Mouse (Mus musculus) retina, embryonic 14.5 days (tissue): ENCODE results near the gene Tcaf3.

Experiments used
- DNase-seq: peaks from one replicate; pipeline ENCODE4 v3.0.0-alpha.2; 2015; ENCODE audit warnings: low spot score

Gene Tcaf3

DNA sequence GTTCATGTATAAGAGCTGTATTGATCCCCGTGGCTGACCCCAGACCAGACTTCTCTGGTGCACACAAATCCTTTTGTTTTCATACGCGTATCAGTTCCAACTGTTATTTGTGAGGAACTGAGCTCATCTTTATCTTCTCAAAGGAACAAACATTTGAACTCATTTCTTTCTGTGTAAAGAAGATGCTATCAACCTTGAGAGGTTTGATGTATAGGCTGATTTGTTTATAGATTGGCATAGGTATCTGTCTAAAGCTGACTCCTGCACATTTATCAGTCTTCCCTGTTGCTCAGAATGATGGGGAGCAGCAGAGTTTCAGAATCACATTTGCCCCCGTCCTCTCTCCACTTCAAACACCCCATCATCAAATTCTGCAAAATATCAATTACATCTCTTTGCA is at the start of gene Tcaf3:
Tcaf3 (minus strand) TSS at position 101 of the 400 bp plus-strand sequence.
- DNase-seq, result no peak

DNA sequence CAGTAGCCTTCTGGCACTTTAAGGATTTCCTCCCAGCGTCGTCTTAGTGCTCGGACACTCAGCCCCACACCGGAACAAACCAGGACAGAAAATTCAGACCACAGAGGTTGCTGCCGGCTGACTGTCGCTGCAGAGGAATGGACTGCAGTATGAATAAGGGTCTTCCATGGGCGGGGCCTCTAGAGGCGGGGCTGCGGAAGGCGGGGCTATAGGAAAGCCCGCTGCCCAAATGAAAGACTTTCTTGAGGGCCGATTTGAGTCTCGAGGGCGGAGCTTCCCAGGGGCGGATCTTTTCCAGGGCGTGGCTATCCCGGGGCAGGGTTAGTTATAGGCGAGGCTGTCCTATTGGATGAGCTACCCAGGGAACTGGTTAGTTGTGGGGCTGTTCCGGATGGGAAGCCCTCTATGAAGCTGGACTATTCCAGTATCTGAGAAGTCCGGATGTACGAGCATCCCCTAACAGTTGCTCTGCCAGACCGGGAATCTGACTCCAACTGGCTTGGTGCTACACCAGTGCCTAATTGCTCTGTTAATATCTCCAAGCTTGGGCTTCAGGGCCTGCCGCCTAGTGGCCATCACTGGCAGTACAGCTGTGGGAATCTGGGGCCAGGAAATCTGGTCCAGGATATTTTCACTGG is 47.5 kb upstream of the Tcaf3 start, which contains the start of gene Tcaf2:
Tcaf2 (minus strand) TSS at position 343 of the 638 bp plus-strand sequence.
- DNase-seq, result peak; percentile 91

DNA sequence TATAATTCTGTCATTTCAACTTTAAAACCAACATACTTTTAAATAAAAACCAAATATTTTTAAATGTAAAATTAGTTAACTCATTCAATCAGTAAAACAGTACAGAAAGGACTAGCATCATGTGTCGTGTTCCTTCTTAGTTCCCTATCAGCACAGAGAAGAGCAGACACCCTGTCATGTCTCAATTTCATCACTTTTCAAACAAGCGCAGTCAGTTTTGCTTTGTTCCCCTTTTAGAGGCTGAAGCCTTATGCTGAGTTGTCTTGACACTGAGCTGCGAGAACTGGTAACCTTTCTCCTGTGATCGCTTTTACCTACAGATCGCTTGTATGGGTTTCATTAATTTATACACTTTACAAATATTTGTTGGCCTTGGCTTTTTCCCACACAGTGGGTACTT is 36.9 kb upstream of the Tcaf3 start:
- no peak for DNase-seq

DNA sequence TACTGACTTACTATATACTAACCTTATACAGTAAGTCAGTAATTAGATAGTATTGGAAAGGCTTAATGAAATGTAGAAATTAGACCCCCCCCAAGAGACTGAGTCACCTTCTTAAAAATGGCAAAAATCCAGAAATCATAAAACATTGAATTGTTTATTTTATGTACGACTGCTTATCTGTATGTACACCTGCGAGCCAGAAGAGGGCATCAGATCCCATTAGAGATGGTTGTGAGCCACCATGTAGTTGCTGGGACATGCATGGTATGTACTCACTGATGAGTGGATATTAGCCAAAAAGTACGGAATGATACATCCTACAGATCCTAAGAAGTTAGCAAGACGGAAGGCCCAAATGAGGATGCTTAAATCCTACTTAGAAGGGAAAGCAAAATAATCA is 33.9 kb upstream of the Tcaf3 start:
- no peak for DNase-seq

DNA sequence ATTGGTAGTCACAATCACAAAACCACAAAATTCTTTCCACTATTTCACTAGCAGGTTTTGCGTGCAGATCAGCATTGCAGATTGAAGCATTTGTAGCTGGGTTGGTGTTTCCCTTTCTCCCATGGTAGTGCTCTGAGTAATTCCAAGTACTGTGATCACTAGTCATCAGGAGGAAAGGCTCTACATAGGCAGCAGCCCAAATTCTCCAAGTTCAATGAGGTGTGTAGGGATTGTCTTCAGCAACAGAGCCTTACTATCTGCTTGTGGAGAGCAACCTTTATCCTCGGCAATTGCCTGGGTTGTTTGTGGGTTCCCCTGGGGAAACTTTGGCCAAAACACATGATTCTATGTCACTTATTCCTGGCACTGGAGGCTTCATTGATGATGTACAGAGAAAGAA is 19.4 kb upstream of the Tcaf3 start:
- no peak for DNase-seq

DNA sequence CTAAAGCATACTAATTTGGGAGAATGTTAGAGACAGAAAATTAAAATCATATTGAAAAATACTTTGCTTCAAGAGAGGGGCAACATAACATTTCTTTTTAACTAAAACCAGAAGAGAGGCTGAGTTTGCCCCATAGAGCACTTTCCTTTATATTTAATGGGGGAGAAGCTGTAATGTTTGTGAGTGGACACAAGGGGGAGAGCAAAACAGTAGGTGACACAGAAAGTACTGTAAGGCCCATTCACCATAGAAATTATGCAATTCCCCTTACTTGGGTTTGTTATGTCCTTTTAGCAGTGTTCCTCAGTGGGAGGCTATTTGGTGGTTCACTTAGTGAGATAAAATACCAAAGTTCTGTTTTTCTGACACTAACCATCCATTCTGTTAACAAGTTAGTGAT is 14.7 kb upstream of the Tcaf3 start:
- peak; percentile 62 for DNase-seq

DNA sequence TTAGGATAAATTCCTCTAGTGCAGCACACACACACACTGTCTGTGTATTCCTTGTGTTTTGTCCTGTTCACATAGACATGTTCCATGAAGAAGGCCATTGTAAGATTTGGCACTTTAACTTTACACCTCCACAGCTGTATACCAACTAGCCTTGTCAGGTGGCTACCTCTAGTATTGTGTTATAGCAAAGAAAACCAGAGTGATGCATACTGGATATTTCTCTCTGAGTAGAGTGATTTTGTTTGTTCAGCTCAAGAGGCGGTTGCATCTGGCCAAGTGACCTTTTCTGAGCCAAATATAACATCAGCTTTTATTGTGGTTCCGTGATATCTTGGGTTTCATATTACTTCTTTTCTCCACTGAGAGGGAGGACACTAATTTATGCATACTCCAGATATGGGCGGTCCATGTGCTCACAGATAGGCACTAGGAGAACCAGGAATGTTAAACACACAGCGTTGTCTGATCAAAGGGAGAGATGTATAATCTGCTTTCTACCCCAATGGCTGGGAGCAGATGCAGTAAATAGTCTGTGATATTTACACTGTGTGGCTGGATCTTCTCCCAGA is 13.5 kb upstream of the Tcaf3 start:
- no peak for DNase-seq

DNA sequence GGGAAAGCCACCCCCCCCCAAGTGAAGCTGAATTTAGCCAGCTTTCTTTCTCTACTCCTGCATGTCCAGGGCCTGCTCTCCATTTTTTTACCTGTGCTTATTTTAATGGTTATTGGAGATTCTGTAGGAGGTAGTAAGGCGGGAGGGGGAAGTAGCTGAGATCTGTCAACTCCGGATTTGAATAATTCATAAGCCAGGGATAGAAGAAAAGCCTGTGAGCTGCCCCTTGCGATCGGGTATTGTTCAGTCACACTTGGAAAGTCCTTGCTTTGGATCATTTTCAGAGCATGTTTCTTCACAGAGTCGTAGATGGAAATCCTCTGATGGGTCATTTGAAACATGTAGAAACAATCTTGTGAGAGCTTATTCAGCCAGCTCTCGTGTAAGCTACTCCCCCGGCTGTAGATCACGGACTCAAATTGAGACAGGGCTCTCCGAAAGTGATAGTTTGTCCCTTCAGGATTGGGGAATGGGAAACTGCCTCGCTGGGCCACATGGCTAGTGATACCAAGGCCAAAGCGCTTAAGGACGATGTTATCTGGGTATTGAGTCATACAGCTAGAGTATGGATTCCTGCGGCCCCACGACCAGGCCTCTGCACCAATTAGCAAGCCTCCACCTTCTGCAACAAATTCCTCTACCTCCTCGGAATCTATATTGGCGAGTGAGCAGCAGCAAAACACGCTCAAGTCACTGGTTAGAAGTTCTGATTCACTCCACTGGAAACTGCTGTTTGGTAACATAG is 4.2 kb downstream of the Tcaf3 start:
- DNase-seq, result no peak

DNA sequence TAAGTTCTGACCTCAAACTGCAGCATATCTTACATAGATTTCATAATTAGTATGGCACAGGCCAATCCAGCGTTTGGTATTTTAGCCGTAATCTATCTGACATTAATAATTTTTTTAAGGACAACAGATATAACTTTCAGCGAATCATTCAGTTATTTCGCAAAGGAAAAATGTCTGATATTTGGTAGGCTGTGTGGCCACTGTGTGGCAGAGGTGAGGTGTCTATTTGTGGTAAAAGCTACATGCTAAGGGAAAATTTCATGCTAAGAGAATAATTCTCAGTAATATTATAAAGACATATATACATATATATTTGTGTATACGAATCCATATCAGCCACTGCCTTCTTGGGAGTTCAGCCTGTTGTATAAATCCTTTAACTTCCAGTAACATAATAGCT is 10.9 kb downstream of the Tcaf3 start:
- no peak for DNase-seq

DNA sequence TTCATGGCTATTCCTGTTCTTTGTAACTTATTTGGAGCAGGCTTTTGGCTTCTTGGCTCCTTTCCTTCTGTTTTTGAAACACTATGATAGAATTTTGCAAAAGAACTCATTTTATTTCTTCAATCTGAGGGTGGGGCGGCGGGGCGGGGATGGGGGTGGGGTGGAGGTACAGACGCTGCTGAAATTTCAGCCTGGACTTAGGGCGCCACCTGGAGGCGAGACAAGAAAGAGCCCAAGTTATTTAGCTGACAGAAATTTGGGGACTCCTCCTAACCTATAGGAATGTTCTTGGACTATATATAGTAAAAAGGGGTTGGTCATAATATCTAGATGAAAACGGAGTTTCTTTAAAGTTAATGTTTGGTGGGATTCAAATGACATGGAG is 14.0 kb downstream of the Tcaf3 start:
- DNase-seq, result peak; percentile 77

DNA sequence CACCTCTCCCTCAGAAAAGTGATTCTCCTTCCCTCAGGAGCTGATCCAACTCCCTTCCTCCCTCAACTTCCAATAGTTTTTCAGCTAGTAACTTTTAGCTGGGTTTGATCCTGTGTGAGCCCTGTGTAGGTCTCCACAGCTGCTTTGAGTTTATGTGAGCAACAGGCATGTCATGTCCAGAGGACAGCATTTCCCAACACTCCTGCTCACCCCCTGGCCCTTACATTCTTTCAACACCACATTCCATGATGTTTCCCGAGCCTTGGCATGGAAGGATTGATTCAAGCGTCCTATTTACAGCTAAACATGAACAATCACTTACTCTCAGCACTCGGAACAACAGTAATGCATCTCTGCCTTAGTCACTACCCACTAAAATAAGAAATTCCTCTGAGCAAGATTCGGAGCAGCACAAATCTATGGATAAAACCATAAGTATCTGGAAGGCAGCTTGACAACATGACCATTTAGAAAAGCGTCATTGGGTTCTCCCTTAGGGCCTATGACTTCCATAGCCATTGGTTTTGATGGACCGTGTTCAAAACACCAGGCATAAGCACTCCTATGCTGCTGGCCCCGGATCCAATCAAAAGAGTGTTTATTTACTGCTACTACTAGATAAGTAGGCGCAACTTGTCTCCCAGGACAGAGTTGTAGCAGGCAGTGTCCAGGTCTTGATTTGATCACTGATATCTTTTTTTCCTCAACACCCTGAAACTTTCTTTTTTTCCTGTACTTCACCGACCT is 14.6 kb downstream of the Tcaf3 start:
- DNase-seq, result no peak

DNA sequence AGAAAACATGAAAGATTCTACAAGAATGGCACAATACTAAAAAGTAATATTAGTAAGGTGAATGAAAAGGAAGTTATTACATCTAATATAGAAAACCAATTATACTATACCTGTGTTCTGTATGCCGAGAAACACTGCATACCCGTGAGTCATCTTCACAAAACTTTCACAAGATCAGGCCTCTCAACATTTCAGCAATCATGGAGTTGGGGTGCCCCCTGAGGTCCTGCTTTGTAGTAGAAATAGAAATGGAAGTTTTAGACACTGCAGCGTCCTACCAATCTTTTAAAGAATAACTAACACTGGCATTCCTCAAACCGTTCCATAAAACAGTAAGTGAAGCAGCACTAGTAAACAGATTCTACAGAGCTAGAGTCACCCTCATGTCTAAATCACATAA is 18.8 kb downstream of the Tcaf3 start:
- DNase-seq, result no peak

DNA sequence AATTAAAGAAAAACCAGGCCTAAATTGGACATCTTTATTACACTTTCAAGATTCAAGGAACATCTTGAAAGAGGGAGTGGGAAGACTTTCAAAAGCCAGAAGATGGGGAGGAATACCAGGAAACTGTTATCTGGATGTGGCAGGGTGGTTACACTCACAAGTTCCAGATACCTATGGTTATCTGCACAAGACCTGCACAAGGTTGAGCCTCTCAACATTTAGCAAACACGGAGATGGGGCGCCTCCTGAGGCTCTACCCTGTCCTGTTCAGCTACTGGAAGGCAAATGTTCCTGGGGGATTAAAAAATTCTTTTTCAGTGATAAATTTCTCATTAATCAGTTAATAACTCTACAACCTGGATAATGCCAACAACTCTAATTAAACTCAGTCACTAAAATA is 20.1 kb downstream of the Tcaf3 start:
- no peak for DNase-seq

DNA sequence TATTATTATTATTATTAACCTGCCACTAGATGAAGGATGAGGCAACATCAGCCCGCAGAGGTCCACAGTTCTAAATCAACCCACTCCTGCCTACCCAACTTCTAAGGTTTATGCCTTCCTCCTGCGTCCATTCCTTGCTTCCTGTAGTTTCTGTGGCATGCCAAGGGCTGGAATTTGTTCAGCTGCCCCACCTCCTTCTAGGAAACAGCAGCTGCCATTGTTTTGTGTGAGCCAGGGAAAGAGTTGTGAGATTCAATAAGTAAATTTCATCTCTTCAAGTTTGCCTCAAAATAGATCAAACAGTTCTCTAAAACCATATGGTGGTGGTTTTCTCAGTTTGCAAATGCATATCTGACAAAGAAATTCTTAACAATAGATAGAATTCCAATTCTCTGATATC is 29.3 kb downstream of the Tcaf3 start:
- DNase-seq, result no peak

DNA sequence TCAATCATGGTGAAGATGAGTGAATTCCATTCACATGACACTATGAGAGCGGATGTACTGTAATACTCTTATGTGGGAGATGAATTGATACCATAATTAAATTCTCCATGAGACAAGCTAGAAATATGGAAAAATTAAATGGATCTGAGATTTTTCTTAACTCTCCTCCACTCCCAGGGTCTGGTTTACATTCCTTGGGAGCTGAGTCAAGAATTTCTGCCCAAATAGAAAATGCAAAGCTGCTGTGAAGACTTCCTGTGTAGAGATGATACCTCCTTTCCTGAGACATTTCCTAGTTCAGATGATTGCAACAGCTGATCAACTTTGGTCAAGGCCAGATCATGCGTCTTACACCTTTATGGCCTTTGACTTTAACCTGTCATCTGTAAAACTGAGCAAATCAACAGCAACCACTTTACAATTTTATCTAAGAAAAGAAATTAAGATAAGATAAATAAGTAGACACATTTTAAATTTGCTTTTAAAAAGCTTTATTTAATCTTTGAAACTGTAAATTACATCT is 31.4 kb downstream of the Tcaf3 start:
- DNase-seq, result no peak

DNA sequence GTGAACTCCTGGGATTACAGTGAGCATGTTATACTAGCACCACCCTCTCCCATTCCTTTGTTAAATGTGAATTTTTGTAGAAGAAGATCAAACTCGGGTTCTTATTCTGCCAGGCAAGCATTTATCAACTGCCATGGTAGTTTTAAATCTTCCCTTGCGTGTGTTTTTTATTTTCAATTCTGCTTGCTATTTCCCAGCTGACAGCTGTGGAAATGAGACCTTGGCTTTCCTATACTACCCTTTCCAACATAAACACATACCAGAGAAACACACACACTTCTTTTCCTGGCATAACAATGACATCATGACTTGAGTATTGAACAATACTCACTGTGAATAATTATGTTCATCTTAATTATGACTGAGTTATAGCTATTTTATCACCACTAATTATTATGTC is 35.2 kb downstream of the Tcaf3 start:
- no peak for DNase-seq

DNA sequence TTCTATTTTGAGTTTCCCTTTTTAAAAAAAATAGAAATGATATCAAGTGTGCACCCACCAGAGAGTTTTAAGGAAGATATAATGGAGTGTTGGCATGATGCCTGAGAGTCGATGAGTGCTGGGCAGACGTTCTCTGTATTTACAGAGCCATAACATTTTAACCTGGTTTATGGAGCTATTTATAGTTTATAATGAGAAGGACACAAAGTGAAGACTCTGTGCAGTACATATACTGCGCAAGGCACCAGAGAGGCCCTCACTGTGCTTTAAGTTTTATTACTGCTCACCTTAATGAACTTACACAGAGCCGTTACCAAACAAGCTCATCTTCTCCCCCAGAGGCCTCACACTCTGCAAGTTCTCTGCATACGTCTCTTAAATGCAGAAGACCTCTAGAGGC is 36.6 kb downstream of the Tcaf3 start:
- no peak for DNase-seq

DNA sequence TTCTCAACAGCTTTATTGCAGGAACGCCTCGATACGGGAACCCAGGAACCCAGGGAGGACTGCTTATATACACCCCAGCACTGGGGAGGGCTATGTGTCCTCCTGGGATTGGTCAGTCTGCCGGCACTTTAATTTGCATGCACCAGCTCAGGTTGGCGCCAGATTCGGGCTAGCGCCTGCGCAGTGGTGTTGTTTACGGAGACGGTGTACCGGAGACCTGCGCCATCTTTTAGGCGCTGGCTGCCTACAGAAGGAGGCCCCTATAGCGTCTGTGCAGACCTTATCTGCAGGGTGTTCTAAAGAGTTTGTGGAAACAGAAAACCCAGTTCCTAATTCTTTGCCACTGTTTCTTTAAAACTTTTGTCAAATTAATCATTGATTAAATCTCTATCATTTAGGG is 38.9 kb downstream of the Tcaf3 start:
- DNase-seq, result no peak

DNA sequence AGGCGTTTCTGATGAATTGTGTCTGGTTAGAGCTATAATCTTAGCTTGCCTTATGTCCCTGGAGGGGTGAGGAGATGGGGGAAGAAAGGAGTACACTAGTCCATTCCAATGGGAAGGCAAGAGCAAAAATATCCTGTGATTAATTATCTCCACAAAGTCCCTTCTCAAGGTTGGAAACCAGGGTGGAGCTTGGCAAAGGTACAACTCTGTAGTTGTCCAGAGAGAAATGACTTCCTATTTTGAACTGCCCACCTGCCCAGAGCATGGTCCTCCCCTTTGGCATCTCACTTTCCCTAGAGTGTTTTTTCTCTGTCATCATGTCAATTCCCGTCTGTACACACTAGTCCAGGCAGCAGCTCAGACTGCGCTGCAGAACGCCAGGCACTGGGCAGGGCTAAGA is 50.0 kb downstream of the Tcaf3 start, which contains the start of gene Olfr455:
Olfr455 (minus strand) TSS at position 127 of the 400 bp plus-strand sequence.
- no peak for DNase-seq

DNA sequence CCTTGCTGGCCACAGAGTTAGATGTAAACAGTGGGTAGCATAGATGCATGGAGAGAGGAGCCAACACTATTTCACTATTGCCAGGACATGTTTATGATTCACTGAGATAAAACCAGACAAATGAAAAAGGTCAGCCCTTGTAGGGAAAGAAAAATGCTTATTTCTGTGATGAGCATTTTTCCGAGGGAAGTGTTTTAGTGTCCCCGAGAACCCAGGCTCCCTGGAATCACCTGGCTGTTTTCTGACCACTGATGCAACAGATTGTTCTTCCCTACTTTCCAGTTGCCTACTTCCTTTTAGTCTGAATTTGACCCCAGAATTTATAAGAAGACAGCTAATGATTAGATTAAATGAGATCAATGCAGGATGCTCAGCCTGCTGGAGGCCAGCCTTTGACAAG is 51.3 kb downstream of the Tcaf3 start:
- DNase-seq, result no peak

DNA sequence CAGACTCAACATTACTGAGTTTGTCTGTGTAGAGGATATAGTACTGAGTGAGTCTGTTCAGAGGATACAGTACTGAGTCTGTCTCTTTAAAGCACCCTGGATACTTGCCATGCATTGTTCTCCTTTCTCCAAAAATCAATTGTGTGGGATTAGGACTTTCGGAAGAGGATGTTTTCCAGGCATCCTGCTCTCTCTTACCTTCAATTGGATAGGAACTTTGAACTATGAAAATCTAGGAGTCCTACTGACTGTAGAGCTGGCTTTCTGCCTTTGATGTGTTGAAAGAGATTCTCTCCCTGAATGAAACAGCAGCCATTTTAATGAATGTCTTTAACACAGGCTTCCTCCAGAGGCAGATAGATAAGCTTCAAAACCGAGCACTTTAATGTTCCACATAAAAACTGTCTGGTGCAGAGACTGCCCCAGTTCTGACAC is 52.0 kb downstream of the Tcaf3 start:
- DNase-seq, result no peak

DNA sequence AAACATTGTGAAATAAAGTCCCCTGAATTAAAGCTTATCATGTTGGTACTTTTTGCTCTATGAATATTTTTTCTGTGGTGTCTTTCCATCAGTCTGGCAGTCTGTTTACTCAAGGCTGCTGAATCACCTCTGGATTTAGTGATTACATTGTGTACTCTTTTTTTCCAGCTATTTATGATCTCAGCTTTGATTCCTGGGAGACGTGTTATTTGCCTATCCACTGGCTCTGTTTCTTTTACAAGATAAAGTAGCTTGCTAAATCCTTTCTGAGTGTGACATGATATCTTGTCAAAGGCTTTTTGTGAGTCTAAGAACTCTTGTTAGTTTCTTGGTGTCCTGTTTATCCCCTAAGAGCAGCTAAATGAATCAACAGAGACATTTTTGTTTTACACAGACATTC is 52.6 kb downstream of the Tcaf3 start:
- DNase-seq, result no peak
